Mouse (Mus musculus) forebrain, embryonic 11.5 days (tissue): ENCODE measurements around the gene Smg7. TPM values are rescaled to one million over a fixed set of nuclear protein-coding genes. Genes with fewer than 3 reads are reported as not detected.
A peak's percentile ranks its signal among the peaks of the same experiment; 100 is the strongest.

Source experiments
- ATAC-seq: fragments of 200-750 bp; cut with Nextera tagmentation; replicated peaks from 2 replicates; pipeline ENCODE4 v1.8.0; 2017; ENCODE audit warnings: moderate TSS enrichment; ENCODE audit not compliant: low FRiP score
- DNase-seq: peaks from one replicate; pipeline ENCODE4 v3.0.0-alpha.2; 2017; ENCODE audit warnings: low spot score
- H3K27ac ChIP-seq: fragments of 300-500 bp; sonication (generic); 2 replicates; pipeline ENCODE4 v1.5.1; 2014; ENCODE audit warnings: low read depth, low read length
- H3K27me3 ChIP-seq: fragments of 300-500 bp; sonication (generic); 2 replicates; pipeline ENCODE4 v1.6.1; 2014; ENCODE audit warnings: mild to moderate bottlenecking, low read length, mixed read lengths; ENCODE audit not compliant: control insufficient read depth, insufficient read depth
- H3K36me3 ChIP-seq: fragments of 300-500 bp; sonication (generic); 2 replicates; pipeline ENCODE4 v1.6.1; 2014; ENCODE audit warnings: mild to moderate bottlenecking, low read length, moderate library complexity, mixed read lengths; ENCODE audit not compliant: control insufficient read depth, insufficient read depth
- H3K4me1 ChIP-seq: fragments of 300-500 bp; sonication (generic); replicated peaks from 2 replicates; pipeline ENCODE4 v1.6.1; 2014; ENCODE audit warnings: low read length, mixed read lengths; ENCODE audit not compliant: control insufficient read depth, insufficient read depth
- H3K4me2 ChIP-seq: fragments of 300-500 bp; sonication (generic); 2 replicates; pipeline ENCODE4 v1.6.1; 2014; ENCODE audit warnings: low read depth, mild to moderate bottlenecking, low read length, moderate library complexity, mixed read lengths; ENCODE audit not compliant: severe bottlenecking
- H3K4me3 ChIP-seq: fragments of 300-500 bp; sonication (generic); 2 replicates; pipeline ENCODE4 v1.5.1; 2014; ENCODE audit warnings: low read depth, low read length
- H3K9ac ChIP-seq: fragments of 300-500 bp; sonication (generic); 2 replicates; pipeline ENCODE4 v1.6.1; 2014; ENCODE audit warnings: low read length
- H3K9me3 ChIP-seq: fragments of 300-500 bp; sonication (generic); 2 replicates; pipeline ENCODE4 v1.6.1; 2016; ENCODE audit warnings: low read length, mixed read lengths; ENCODE audit not compliant: control insufficient read depth
- WGBS: fragments of 180-500 bp; shearing (Covaris S2); extraction: QIAGEN DNeasy Blood & Tissue Kit; methylation state at CpG from one replicate; pipeline ENCODE4 v1.1.7; 2014; 5-methylcytosine and 5-hydroxymethylcytosine counted together
- polyA plus RNA-seq: library from polyadenylated mRNA; unstranded; fragments of >200 nt; fragmentation: Nextera tagmentation; extraction: Ambion mirVana; gene quantifications from 2 replicates; pipeline ENCODE4 v1.2.1, GENCODE M21; 2014

Gene Smg7
- polyA plus RNA-seq: 47.1 and 51.1 TPM in 2 replicates

DNA sequence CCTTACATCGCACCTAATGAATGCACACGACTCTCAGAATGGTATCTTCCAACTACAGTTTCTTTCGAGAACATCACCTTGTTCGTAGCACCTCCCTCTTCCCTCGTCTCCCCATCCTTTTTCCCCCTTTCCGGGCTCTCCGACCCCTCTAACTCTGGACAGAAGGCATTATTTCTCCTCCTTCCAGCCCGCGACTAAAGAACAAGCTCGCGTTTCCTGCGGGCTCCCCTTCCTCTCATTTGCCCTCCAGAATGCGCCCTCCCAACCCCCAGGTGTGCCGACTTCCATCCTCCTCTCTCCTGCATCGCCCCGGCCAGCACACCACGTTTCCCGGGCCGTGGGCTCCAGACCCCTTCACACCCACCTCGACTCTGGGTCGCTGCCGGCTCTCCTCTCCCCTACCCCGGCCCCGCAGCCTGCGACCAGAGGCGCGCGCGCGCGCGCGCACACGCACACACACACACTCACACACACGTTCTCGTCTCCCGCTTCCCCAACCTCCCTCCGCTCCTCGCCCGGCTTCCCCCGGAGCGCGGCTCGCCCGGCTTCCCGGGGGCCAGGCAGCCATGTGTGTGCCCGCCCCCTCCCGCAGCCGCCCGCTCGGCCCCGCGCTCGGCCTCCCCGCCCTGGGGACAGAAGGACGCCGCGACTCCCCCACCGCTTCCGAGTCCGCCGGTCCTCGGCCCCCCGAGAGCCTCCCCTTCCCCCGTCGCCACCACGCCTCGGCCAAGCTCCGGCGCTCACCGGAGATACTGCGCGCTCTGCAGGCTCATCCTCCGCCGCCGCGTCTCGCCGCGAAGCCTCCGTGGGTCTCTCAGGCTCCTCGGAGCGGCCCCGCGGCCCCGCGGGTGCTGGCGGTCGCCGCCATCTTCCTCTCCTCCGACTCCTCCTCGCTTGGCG lies at the start of gene Smg7:
Gene Smg7, minus strand, starts transcription at position 882 of the 900 bp plus-strand sequence.
- peak; percentile 87 for DNase-seq
- H3K4me3 ChIP-seq: peak within 1 kb of the TSS; percentile 90
- H3K9me3 ChIP-seq: no peaks in the 10 kb centered on the region
- peak within 1 kb of the TSS; percentile 97 for H3K27ac ChIP-seq
- H3K36me3 ChIP-seq: no peaks in the 10 kb centered on the region
- H3K4me1 ChIP-seq: no peaks in the 10 kb centered on the region; the same call in 1 of the 2 replicates
- peak within 1 kb of the TSS; percentile 95 for H3K9ac ChIP-seq
- peak; percentile 50 for ATAC-seq
- H3K4me2 ChIP-seq: peak within 1 kb of the TSS; percentile 97
- WGBS: under 1% methylated on average over 70 of the region's 93 CpGs
- H3K27me3 ChIP-seq: no peaks in the 10 kb centered on the region

DNA sequence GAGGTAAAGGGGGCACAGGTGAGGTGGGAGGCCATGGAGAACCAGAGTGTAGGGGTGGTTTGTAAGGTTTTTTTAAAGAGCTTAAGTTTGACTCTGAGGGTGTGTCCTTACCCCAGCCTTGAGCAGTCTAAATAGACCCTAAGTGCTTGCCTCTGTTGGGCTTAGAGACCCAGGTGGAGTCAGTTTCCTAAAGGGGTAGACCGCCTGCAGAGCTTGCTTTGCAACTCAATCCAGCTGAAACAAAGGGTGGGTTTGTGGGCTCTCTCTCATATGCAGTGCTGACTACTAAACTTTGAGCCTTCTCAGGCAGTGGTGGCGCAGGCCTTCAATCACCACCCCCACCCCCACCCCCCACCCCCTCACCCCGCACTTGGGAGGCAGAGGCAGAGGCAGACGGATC lies 40.5 kb upstream of the Smg7 start:
- Histone ChIP-seq H3K27ac (no peak overlapping the region), H3K9me3 (no peaks in the 10 kb centered on the region), H3K4me3 (no peak overlapping the region), H3K27me3 (no peaks in the 10 kb centered on the region), H3K9ac (no peak overlapping the region), H3K36me3 (no peaks in the 10 kb centered on the region), H3K4me1 (no peaks in the 10 kb centered on the region), H3K4me2 (no peak overlapping the region)
- WGBS: 46% methylated on average over 4 of the region's 4 CpGs
- ATAC-seq (no peak), DNase-seq (no peak)

DNA sequence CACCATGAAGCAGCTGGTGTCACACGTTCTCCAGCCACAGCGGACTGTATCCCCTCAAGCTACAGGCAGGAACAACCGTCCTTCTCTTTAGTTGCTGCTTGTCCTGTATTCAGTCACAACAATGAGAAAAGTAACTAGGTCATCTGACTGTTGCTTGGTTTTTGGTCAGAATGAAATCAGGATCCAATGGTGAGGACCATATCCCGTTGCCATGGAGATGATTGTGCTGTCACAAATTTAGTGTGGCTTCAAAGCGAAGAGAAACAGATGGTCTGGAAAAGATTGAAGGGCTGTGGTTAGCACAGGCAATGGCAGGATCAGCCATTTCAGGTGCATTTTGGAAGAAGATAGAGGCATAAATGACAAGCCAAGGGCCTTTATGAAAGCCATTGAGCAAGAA lies 33.9 kb upstream of the Smg7 start:
- no peaks in the 10 kb centered on the region for H3K36me3 ChIP-seq
- 92% methylated on average over 5 of the region's 5 CpGs for WGBS
- H3K9me3 ChIP-seq: no peaks in the 10 kb centered on the region
- no peak overlapping the region for H3K4me3 ChIP-seq
- no peak overlapping the region for H3K27ac ChIP-seq
- H3K4me2 ChIP-seq: no peak overlapping the region
- H3K9ac ChIP-seq: no peak overlapping the region
- no peaks in the 10 kb centered on the region for H3K27me3 ChIP-seq
- H3K4me1 ChIP-seq: no peaks in the 10 kb centered on the region
- ATAC-seq (no peak), DNase-seq (no peak)

DNA sequence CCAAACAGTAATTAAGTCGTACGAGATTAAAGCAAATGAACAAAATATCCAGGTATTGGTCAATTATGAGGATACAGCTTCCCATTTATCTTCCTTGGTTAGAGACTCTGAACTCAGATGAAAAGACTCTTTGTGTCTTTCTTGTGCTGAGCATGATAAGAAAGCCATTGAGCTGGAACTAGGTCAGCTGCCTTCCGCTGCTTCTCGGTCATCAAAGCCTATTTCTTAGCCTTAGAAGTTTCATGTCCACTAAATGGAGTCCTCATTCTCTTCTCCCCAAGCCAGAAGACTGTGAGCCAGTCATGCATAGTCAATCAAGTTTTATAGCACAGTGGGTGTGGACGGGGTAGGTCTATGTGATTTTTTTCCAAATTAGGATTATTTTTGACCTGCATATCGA lies 33.0 kb upstream of the Smg7 start:
- no peaks in the 10 kb centered on the region for H3K4me1 ChIP-seq
- 65% methylated on average over 6 of the region's 6 CpGs for WGBS
- no peak overlapping the region for H3K4me3 ChIP-seq
- DNase-seq (no peak), ATAC-seq (no peak)
- H3K9me3 ChIP-seq: no peaks in the 10 kb centered on the region
- H3K27me3 ChIP-seq: no peaks in the 10 kb centered on the region
- H3K27ac ChIP-seq: no peak overlapping the region
- no peaks in the 10 kb centered on the region for H3K36me3 ChIP-seq
- H3K9ac ChIP-seq: no peak overlapping the region
- no peak overlapping the region for H3K4me2 ChIP-seq

DNA sequence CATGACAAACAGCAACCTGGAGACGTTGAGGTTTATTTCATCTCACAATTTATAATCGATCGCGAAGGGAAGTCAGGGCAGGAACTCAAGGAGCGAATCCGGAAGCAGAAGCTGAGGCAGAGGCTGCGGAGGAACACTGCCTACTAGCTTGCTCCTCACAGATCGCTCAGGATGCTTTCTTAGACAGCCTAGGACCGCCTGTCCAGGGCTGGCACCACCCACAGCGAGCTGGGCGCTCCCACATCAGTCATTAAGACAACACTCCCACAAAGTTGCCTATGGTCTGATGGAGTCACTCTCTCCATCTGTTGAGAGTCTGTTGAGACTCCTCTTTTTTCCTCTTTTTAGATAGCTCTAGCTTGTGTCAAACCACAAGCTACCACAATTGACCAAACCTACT lies 31.5 kb upstream of the Smg7 start:
- 64% methylated on average over 11 of the region's 11 CpGs for WGBS
- no peak for ATAC-seq
- no peak overlapping the region for H3K27ac ChIP-seq
- H3K27me3 ChIP-seq: no peaks in the 10 kb centered on the region
- H3K4me2 ChIP-seq: no peak overlapping the region
- no peaks in the 10 kb centered on the region for H3K4me1 ChIP-seq
- no peaks in the 10 kb centered on the region for H3K36me3 ChIP-seq
- H3K9me3 ChIP-seq: no peaks in the 10 kb centered on the region
- no peak for DNase-seq
- no peak overlapping the region for H3K4me3 ChIP-seq
- H3K9ac ChIP-seq: no peak overlapping the region

DNA sequence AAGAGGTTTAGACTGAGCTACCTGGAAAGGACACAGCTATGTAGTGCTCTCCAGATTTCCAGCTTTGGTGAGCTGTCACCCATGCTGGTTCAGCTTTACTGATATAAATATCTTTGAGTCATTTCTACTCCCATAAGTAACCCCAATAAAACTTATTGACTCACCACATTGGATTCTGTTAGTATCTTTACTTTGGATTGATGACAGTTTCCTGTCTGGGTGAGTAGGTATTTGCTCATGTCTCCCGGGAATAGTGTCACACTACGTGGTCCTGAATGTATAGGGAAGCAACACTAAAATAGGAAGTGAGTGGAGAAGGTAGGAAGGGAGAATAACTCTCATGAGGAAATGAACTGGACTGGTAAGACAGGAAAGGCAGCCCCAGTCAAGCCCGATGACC lies 19.3 kb upstream of the Smg7 start:
- no peaks in the 10 kb centered on the region for H3K36me3 ChIP-seq
- no peak overlapping the region for H3K4me2 ChIP-seq
- no peak overlapping the region for H3K4me3 ChIP-seq
- H3K27me3 ChIP-seq: no peaks in the 10 kb centered on the region
- no peak for DNase-seq
- no peaks in the 10 kb centered on the region for H3K9me3 ChIP-seq
- no peak overlapping the region for H3K27ac ChIP-seq
- ATAC-seq: no peak
- 85% methylated on average over 3 of the region's 3 CpGs for WGBS
- H3K9ac ChIP-seq: no peak overlapping the region
- no peaks in the 10 kb centered on the region for H3K4me1 ChIP-seq

DNA sequence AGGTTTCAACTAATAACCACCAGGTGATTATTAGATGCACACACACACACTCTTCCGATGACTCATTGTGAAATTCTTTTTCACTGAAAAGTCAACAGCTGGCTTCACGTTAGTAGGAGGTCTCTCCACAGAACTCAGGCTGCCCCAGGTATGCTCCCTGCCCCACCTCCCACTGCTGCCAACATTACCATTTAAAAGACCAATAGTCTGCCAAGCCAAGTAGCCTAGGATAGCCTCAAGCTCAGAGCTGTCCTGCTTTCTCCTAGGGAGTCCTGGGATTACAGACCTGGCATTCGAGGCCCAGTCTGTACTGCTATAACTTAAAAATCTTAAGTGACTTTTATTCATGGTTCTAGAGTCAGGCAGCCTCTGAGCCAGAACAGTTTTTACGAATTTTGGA lies 15.2 kb upstream of the Smg7 start:
- no peaks in the 10 kb centered on the region for H3K27me3 ChIP-seq
- no peak for ATAC-seq
- H3K9me3 ChIP-seq: no peaks in the 10 kb centered on the region
- no peak overlapping the region for H3K27ac ChIP-seq
- H3K9ac ChIP-seq: no peak overlapping the region
- WGBS: 74% methylated on average over 4 of the region's 4 CpGs
- H3K4me3 ChIP-seq: no peak overlapping the region
- H3K4me1 ChIP-seq: no peaks in the 10 kb centered on the region
- H3K4me2 ChIP-seq: no peak overlapping the region
- H3K36me3 ChIP-seq: no peaks in the 10 kb centered on the region
- DNase-seq: no peak

DNA sequence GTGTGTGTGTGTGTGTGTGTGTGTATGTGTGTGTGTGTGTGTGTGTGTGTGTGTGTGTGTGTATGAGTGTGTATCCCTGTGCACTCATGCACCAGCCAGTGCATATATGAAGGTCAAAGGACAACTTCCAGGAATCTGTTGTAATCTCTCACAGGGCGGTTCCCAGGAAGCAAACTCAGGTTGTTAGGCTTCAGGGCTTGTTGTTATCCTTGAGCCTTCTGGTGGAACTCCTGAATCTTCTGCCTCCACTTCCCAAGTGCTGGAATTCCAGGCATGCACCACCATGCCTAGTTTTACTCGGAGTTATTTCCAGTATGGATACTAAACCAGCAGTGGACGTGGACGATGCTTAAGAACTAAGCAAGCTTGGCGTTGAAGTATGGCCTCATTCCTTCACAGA lies 14.5 kb upstream of the Smg7 start:
- H3K9me3 ChIP-seq: no peaks in the 10 kb centered on the region
- no peaks in the 10 kb centered on the region for H3K36me3 ChIP-seq
- DNase-seq: no peak
- no peak overlapping the region for H3K27ac ChIP-seq
- H3K4me3 ChIP-seq: no peak overlapping the region
- H3K4me1 ChIP-seq: no peaks in the 10 kb centered on the region
- ATAC-seq: no peak
- no peaks in the 10 kb centered on the region for H3K27me3 ChIP-seq
- no peak overlapping the region for H3K4me2 ChIP-seq
- no peak overlapping the region for H3K9ac ChIP-seq
- 91% methylated on average over 5 of the region's 5 CpGs for WGBS

DNA sequence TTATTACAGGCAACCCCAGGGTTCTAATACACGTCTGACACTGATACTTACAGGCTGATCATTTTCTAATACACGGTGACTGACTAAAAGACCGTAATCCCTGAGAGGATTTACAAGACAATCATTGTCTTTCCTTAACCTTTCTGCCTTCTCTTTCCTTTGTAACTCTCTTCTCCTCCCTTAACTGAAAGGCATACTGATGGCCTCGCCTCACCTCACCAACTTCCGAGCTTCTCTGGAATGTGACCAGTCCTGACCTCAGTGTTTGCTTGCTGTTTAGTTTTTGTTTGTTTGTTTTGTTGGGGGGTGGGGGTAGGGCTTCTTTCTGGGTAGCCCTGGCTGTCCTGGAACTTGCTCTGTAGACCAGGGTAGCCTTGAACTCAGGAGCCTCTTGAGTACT lies 13.3 kb upstream of the Smg7 start:
- H3K27me3 ChIP-seq: no peaks in the 10 kb centered on the region
- no peak overlapping the region for H3K9ac ChIP-seq
- ATAC-seq (no peak), DNase-seq (no peak)
- WGBS: 25% methylated on average over 5 of the region's 5 CpGs
- H3K9me3 ChIP-seq: no peaks in the 10 kb centered on the region
- no peak overlapping the region for H3K27ac ChIP-seq
- no peaks in the 10 kb centered on the region for H3K4me1 ChIP-seq
- no peak overlapping the region for H3K4me2 ChIP-seq
- no peak overlapping the region for H3K4me3 ChIP-seq
- no peaks in the 10 kb centered on the region for H3K36me3 ChIP-seq
